Mouse (Mus musculus): ENCODE measurements at regions not wholly inside any gene's neighbourhood (a gene's known extent, or its start where the extent isn't known, plus 50 kb on each side); places are given as distances from the start of the nearest gene placed in this dataset.
"Not testable (repeated sequence)": the region's sequence is repeated elsewhere in the genome, so short reads cannot be mapped to it uniquely, and the experiment has no call there.

DNA sequence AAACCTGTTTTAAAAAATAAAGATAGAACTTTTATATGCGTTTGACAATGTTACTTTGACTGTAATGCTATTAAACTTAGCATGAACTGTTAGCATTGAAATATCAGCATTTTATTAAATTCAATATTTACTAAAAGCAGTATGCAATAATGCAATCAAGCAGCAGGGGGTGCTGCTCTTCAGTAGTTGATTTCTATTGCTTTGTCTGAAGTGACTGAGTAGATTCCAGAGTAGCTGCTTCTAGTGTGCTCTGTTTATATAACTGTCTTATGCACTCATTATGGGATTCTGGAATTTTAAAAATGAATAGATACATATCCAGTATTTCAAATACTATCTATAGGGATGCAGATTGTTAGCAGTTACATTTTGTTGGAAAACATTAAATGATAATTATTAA, 146.2 kb downstream of the Gm28710 start:
- peak; percentile 5 to 20 for DNase-seq

DNA sequence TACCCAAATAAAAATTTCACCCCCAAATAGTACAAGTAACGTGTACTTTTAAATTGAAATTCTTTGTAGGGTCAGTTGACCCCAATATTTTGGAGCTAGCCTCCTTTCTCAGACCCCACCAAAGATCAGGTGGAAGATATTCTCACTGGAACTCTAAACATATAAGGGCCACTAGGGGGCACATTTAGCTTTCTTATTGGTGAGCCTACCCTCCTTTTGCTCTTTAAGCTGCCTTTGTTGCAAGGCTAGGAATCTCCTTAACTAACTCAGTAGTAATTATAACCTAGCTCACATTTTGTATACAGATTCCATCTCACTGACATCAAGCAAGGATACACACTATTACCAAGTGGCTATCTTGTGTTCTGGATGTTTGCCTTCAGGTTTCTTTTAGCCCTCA, 155.8 kb downstream of the Gm28710 start:
- DNase-seq: peak in 1 of 2 experiments; percentile 6

DNA sequence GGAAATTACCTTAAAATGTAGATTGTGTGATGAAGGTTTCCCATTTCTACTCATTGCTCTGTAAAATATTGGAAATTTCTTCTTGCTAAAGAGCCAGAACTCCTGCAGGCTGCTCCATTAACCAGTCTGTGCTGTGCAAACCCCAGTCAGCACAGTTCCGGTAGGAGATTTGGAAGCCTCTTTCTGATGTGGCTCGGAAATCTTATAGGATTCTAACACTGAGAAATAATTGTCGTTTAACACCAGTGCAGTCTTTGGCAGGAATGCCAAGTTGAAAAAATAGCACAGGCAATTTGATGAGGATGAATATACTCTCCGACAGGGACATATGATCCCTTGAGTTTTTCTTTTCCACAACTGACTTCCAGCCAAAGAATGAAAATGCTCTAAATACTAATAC, 176.1 kb downstream of the Gm28710 start:
- no peak for DNase-seq

GRCm38 (mm10) chr5:16968817-16969216, 177.2 kb downstream of the Gm28710 start:
- DNase-seq: not testable (repeated sequence)

DNA sequence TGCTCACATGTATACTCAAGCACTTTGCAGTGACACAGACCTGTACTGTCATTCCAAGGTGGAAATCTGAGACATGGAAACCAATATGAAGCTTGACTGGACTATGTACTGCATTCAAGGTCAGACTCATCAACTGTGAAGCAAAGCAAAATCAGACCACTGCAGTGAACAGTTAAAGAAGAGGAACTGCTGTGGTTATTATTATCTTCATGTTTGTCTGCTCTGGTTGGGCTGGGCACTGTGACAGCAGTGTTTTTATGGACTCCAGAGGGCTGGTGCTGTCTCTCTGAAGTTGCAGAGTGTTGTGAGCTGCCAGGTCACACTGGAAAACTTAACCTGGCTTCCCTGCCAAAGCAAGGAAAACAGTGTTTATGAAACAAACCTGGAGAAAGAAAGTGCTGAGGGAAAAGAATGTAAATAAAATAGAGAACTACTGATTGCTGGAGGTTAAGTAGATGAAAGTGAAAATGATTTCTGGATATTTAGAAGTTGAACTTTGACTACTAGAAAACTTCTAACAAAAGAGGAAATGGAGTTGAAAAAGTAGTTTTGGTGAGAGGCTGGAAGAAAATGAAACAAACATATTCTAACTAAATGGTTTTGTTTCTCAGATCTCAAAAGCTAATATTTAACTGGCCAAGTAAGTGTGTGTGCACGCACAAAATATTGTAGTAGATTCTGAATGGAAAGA, 181.7 kb downstream of the Gm28710 start:
- no peak for DNase-seq

- DNase-seq: no peak
Measured at GRCm38 (mm10) chr5:16976006-16976405, 184.4 kb downstream of the Gm28710 start.

GRCm38 (mm10) chr5:16984877-16985276, 193.3 kb downstream of the Gm28710 start:
- DNase-seq: peak in 1 of 2 experiments; percentile 0

DNA sequence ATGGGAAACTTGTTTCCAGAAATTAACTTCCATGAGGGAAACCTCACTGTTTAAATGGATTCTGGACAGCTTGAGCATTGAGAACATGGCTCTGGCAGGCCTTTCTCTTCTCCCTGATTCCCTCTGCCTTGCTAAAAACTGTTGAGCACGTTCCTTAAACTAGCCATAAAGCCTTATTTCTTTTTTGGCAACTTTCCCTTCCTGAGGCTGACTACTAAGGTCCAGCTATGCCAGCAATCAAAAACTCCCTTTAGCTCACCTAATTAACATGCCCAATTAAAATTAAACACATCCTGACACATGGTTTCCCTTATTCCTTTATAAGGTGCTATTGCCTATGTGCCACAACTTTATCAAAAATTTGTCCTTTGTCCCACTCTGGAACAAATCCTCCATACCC, 199.9 kb downstream of the Gm28710 start:
- DNase-seq: no peak

GRCm38 (mm10) chr5:16999183-16999582, 207.6 kb downstream of the Gm28710 start:
- DNase-seq: no peak

GRCm38 (mm10) chr5:17006807-17007522, 215.4 kb downstream of the Gm28710 start:
- no peak for DNase-seq

GRCm38 (mm10) chr5:17021636-17022035, 230.0 kb downstream of the Gm28710 start:
- no peak for DNase-seq

GRCm38 (mm10) chr5:17053935-17054334, 262.3 kb downstream of the Gm28710 start:
- no peak for DNase-seq

DNA sequence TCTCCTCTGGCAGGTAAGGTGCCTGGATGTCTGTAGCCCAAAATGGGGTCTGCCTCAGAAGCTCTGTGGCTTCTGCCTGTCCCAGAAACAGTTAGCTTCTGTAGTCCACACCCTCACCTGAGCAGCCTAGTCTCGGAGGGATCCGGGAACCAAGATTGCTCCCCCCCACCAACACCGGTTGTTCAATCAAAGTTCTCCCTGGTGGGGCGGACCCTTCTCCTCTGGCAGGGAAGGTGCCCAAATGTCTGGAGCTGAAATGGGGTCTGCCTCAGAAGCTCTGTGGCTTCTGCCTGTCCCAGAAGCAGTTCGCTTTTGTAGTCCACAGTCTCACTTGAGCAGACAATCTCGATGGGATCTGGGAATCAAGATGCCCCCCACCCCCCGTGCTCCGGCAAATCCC, 273.0 kb downstream of the Gm28710 start:
- DNase-seq: no peak

DNA sequence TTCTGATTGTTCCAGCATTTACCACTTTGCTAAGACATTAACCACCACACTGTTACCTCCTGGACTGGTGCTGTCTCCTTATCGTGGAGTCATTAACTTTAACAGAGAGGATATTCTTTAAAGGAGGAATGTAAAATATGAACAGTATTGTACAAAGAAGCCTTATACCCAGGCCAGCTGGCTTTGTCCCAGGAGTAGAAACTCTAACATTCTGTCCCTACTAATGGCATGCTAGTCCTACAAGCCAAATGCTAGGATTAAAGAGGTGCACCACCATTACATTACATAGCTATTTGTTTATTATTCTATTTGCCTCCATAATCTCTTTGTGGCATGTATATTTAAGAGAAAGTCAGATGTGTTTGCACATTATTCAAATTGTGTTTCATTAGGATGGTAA, 288.8 kb downstream of the Gm28710 start:
- no peak for DNase-seq

GRCm38 (mm10) chr5:17111556-17111955, 261.4 kb upstream of the Speer4f2 start:
- no peak for DNase-seq

DNA sequence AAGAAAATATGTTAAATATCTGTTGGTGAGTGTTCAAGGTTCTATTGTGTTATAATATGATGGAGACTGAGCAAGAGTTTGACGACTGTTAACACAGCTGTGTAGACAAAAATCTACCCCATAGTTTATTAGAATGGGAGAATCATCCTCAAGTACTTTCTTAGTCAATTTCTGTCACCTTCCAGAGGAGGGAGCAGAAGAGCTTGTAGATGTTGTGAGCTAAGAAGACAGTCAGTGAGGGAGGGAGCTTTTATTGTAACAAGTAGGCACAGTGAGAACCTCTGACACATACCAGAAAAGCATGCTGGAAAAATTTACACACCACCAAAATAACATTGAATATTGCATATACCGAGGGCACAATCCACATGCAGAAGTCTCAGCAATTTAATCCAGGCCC, 261.0 kb upstream of the Speer4f2 start:
- DNase-seq: peak in 1 of 2 experiments; percentile 10

GRCm38 (mm10) chr5:17115035-17115434, 257.9 kb upstream of the Speer4f2 start:
- DNase-seq: no peak

- DNase-seq: peak; percentile 20 to 60
Measured at GRCm38 (mm10) chr5:17116072-17116471, 256.9 kb upstream of the Speer4f2 start.

GRCm38 (mm10) chr5:17125240-17125639, 247.7 kb upstream of the Speer4f2 start:
- no peak for DNase-seq

- no peak for DNase-seq
Measured at GRCm38 (mm10) chr5:17127501-17127900, 245.5 kb upstream of the Speer4f2 start.

DNA sequence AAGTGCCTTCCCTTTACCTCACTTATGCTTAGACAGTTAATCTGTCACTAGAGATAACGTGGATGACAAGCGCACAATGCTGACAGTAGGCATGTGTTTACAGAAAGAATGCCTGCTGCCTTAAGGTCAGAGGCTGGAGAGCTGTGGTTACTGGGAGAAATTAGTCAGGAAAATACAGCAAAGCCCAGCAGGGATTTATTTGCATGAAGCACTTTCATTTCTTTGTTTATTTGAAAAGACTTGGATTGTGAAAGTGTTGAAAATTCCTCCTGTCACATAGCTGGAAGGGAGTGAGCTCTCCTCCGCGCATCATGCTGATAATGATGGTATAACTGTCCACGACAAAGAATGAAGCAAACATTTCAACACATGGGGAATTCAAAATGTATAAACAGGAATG, 237.5 kb upstream of the Speer4f2 start:
- DNase-seq: peak; percentile 9 to 12

GRCm38 (mm10) chr5:17141555-17141954, 231.4 kb upstream of the Speer4f2 start:
- DNase-seq: no peak

GRCm38 (mm10) chr5:17174562-17174961, 198.4 kb upstream of the Speer4f2 start:
- DNase-seq: no peak

DNA sequence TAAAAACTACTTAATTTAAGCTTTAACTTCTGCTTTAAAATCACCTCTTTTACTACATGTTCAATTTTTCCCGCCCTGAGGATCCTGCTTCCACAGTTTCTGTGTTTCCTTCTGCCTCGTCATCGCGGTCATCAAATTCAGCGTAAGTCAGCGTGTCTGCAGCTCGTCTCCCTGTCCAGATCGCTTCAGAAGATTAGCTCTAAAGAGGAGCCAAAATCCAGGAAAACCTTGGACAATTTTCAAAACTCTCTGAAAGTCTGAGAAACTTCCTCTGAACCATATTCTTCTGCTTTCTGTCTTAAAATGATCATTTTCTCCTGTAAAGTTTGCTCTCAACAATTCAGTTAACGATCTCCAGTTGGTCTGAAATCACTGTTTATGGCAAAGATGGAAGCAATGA, 196.2 kb upstream of the Speer4f2 start:
- DNase-seq: no peak
